Mouse (Mus musculus): ENCODE data around the gene Sbpl. TPM values are rescaled to one million over a fixed set of nuclear protein-coding genes. Genes with fewer than 3 reads are reported as not detected.

Sbpl gene
- polyA plus RNA-seq, 1 experiment = not detected

- H3K4me1 ChIP-seq (ENCODE audit: control insufficient read depth, insufficient read depth, low read length) = peaks cover 10% of the 10 kb centered on the region; the same call in 1 of the 2 replicates
- H3K4me3 ChIP-seq (ENCODE audit: insufficient read depth, low read length) = no peak overlapping the region
- TF ChIP-seq CTCF (IDR thresholded peaks at IDR 0.05; ENCODE audit: low read depth, low read length) (no peak), POLR2A (IDR thresholded peaks at IDR 0.05; ENCODE audit: borderline replicate concordance, low read depth, low read length) (no peak)
- no peak overlapping the region for H3K27ac ChIP-seq (ENCODE audit: insufficient read depth, low read depth, low read length)
These were observed 34.7 kb upstream of the Sbpl start for GRCm38 (mm10) chr17:23989802-23990201.

- H3K4me1 ChIP-seq (ENCODE audit: control insufficient read depth, insufficient read depth, low read length) = peaks cover 24% of the 10 kb centered on the region
- H3K4me3 ChIP-seq (ENCODE audit: insufficient read depth, low read length) = no peak overlapping the region
- TF ChIP-seq CTCF (IDR thresholded peaks at IDR 0.05; ENCODE audit: low read depth, low read length) = no peak
- TF ChIP-seq POLR2A (IDR thresholded peaks at IDR 0.05; ENCODE audit: borderline replicate concordance, low read depth, low read length) = no peak
- H3K27ac ChIP-seq (ENCODE audit: insufficient read depth, low read depth, low read length) = no peak overlapping the region
These were observed 29.9 kb upstream of the Sbpl start for GRCm38 (mm10) chr17:23984989-23985388.

GRCm38 (mm10) chr17:23982912-23983311, 27.8 kb upstream of the Sbpl start:
- Histone ChIP-seq H3K27ac (ENCODE audit: insufficient read depth, low read depth, low read length) (no peak overlapping the region), H3K4me3 (ENCODE audit: insufficient read depth, low read length) (no peak overlapping the region), H3K4me1 (ENCODE audit: control insufficient read depth, insufficient read depth, low read length) (peaks cover 38% of the 10 kb centered on the region)
- no peak for TF ChIP-seq POLR2A (IDR thresholded peaks at IDR 0.05; ENCODE audit: borderline replicate concordance, low read depth, low read length)
- no peak for TF ChIP-seq CTCF (IDR thresholded peaks at IDR 0.05; ENCODE audit: low read depth, low read length)

GRCm38 (mm10) chr17:23980297-23980909, 25.3 kb upstream of the Sbpl start, which contains the start of gene Prss30:
Gene Prss30 (minus strand): TSS chr17:23980566.
- Histone ChIP-seq H3K4me1 (ENCODE audit: control insufficient read depth, insufficient read depth, low read length) (peaks cover 38% of the 10 kb centered on the region), H3K27ac (ENCODE audit: insufficient read depth, low read depth, low read length) (no peak within 1 kb of the TSS), H3K4me3 (ENCODE audit: insufficient read depth, low read length) (no peak within 1 kb of the TSS)
- TF ChIP-seq POLR2A (IDR thresholded peaks at IDR 0.05; ENCODE audit: borderline replicate concordance, low read depth, low read length) = no peak
- no peak for TF ChIP-seq CTCF (IDR thresholded peaks at IDR 0.05; ENCODE audit: low read depth, low read length)

- no peak for TF ChIP-seq CTCF (IDR thresholded peaks at IDR 0.05; ENCODE audit: low read depth, low read length)
- no peak for TF ChIP-seq POLR2A (IDR thresholded peaks at IDR 0.05; ENCODE audit: borderline replicate concordance, low read depth, low read length)
- H3K4me3 ChIP-seq (ENCODE audit: insufficient read depth, low read length) = no peak overlapping the region
- no peak overlapping the region for H3K27ac ChIP-seq (ENCODE audit: insufficient read depth, low read depth, low read length)
- peaks cover 35% of the 10 kb centered on the region for H3K4me1 ChIP-seq (ENCODE audit: control insufficient read depth, insufficient read depth, low read length)
These were observed 24.4 kb upstream of the Sbpl start for GRCm38 (mm10) chr17:23979471-23979870.

GRCm38 (mm10) chr17:23976665-23977064, 21.6 kb upstream of the Sbpl start:
- peaks cover 19% of the 10 kb centered on the region for H3K4me1 ChIP-seq (ENCODE audit: control insufficient read depth, insufficient read depth, low read length)
- H3K27ac ChIP-seq (ENCODE audit: insufficient read depth, low read depth, low read length) = no peak overlapping the region
- H3K4me3 ChIP-seq (ENCODE audit: insufficient read depth, low read length) = no peak overlapping the region
- TF ChIP-seq POLR2A (IDR thresholded peaks at IDR 0.05; ENCODE audit: borderline replicate concordance, low read depth, low read length) (no peak), CTCF (IDR thresholded peaks at IDR 0.05; ENCODE audit: low read depth, low read length) (no peak)

- H3K4me1 ChIP-seq (ENCODE audit: control insufficient read depth, insufficient read depth, low read length) = peaks cover 24% of the 10 kb centered on the region
- no peak for TF ChIP-seq CTCF (IDR thresholded peaks at IDR 0.05; ENCODE audit: low read depth, low read length)
- no peak for TF ChIP-seq POLR2A (IDR thresholded peaks at IDR 0.05; ENCODE audit: borderline replicate concordance, low read depth, low read length)
- H3K27ac ChIP-seq (ENCODE audit: insufficient read depth, low read depth, low read length) = no peak overlapping the region
- H3K4me3 ChIP-seq (ENCODE audit: insufficient read depth, low read length) = no peak overlapping the region
These were observed 16.2 kb upstream of the Sbpl start for GRCm38 (mm10) chr17:23971315-23971714.

GRCm38 (mm10) chr17:23969231-23969630, 14.2 kb upstream of the Sbpl start:
- no peak overlapping the region for H3K27ac ChIP-seq (ENCODE audit: insufficient read depth, low read depth, low read length)
- peak; percentile 72 for TF ChIP-seq CTCF (IDR thresholded peaks at IDR 0.05; ENCODE audit: low read depth, low read length)
- TF ChIP-seq POLR2A (IDR thresholded peaks at IDR 0.05; ENCODE audit: borderline replicate concordance, low read depth, low read length) = no peak
- peaks cover 33% of the 10 kb centered on the region for H3K4me1 ChIP-seq (ENCODE audit: control insufficient read depth, insufficient read depth, low read length)
- H3K4me3 ChIP-seq (ENCODE audit: insufficient read depth, low read length) = no peak overlapping the region

- Histone ChIP-seq H3K4me3 (ENCODE audit: insufficient read depth, low read length) (no peak overlapping the region), H3K4me1 (ENCODE audit: control insufficient read depth, insufficient read depth, low read length) (peaks cover 33% of the 10 kb centered on the region), H3K27ac (ENCODE audit: insufficient read depth, low read depth, low read length) (no peak overlapping the region)
- no peak for TF ChIP-seq CTCF (IDR thresholded peaks at IDR 0.05; ENCODE audit: low read depth, low read length)
- no peak for TF ChIP-seq POLR2A (IDR thresholded peaks at IDR 0.05; ENCODE audit: borderline replicate concordance, low read depth, low read length)
These were observed 13.7 kb upstream of the Sbpl start for GRCm38 (mm10) chr17:23968780-23969179.

- Histone ChIP-seq H3K4me1 (ENCODE audit: control insufficient read depth, insufficient read depth, low read length) (peaks cover 33% of the 10 kb centered on the region), H3K27ac (ENCODE audit: insufficient read depth, low read depth, low read length) (peak overlapping the region; percentile 91), H3K4me3 (ENCODE audit: insufficient read depth, low read length) (peak overlapping the region; percentile 29)
- TF ChIP-seq CTCF (IDR thresholded peaks at IDR 0.05; ENCODE audit: low read depth, low read length) (no peak), POLR2A (IDR thresholded peaks at IDR 0.05; ENCODE audit: borderline replicate concordance, low read depth, low read length) (no peak)
These were observed 11.8 kb upstream of the Sbpl start for GRCm38 (mm10) chr17:23966658-23967401.

Data from bone marrow macrophage, adult 2 months (primary cell).